Mouse (Mus musculus) CH12.LX (cell line): ENCODE measurements around the gene Pak3.
A peak's percentile ranks its signal among the peaks of the same experiment; 100 is the strongest.

Source experiments
- CHD1 ChIP-seq: IDR thresholded peaks from 2 replicates; pipeline ENCODE4 v1.6.1; 2012; ENCODE audit warnings: low read depth, low read length, improper control_type of control experiment, inconsistent platforms
- CTCF ChIP-seq, 2 experiments: IDR thresholded peaks in 1 of 2; conservative IDR thresholded peaks in 1 of 2; 2 replicates each; pipeline ENCODE4 v1.5.1; 2011 to 2012; ENCODE audit warnings: low read depth in 2 of 2, low read length in 2 of 2, improper control_type of control experiment in 1 of 2, inconsistent platforms in 1 of 2, mild to moderate bottlenecking in 1 of 2, moderate library complexity in 1 of 2
- KAT2A ChIP-seq: IDR thresholded peaks from 2 replicates; pipeline ENCODE4 v1.6.1; 2012; ENCODE audit warnings: low read length, improper control_type of control experiment, inconsistent platforms; ENCODE audit not compliant: insufficient replicate concordance
- POLR2A ChIP-seq: IDR thresholded peaks from 2 replicates; pipeline ENCODE4 v1.6.1; 2011; ENCODE audit warnings: low read depth, mild to moderate bottlenecking, improper control_type of control experiment, low read length
- RCOR1 ChIP-seq: conservative IDR thresholded peaks from 2 replicates; pipeline ENCODE4 v1.6.1; 2012; ENCODE audit warnings: low read depth, mild to moderate bottlenecking, inconsistent platforms, low read length, improper control_type of control experiment
- SMC3 ChIP-seq: IDR thresholded peaks from 2 replicates; pipeline ENCODE4 v1.6.1; 2011; ENCODE audit warnings: low read depth, low read length, improper control_type of control experiment
- TCF12 ChIP-seq: IDR thresholded peaks from 2 replicates; pipeline ENCODE4 v1.6.1; 2014; ENCODE audit warnings: low read depth, mild to moderate bottlenecking, inconsistent platforms, low read length, improper control_type of control experiment
- UBTF ChIP-seq: IDR thresholded peaks from 2 replicates; pipeline ENCODE4 v1.6.1; 2012; ENCODE audit warnings: low read depth, mild to moderate bottlenecking, inconsistent platforms, low read length, improper control_type of control experiment, moderate library complexity
- ZKSCAN1 ChIP-seq: IDR thresholded peaks from 2 replicates; pipeline ENCODE4 v1.6.1; 2012; ENCODE audit warnings: low read depth, inconsistent platforms, low read length, improper control_type of control experiment, borderline replicate concordance
- ZNF384 ChIP-seq: IDR thresholded peaks from 2 replicates; pipeline ENCODE4 v1.6.1; 2012; ENCODE audit warnings: low read depth, low read length, improper control_type of control experiment, inconsistent platforms

DNA sequence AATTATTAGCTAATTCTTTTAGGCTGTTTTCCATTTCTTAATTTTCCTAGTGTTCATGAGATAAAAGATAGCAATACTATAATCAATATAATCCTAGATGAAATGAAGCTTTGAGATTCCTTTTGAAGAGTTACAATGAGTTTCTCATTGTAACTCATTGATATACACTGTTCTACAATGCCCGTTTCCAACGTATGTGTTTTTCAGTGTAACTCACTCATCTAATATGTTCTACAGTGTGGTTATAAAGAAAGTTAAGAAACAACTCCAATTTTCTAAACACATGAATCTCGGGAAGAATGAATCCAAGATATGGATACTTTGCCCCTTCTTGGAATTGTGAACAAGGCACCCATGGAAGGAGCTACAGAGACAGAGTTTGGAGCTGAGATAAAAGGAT, 35.5 kb upstream of the Pak3 start:
- TF ChIP-seq POLR2A (no peak), SMC3 (no peak), CTCF (conservative IDR thresholded peaks at IDR 0.05 in 1 of 2, IDR thresholded peaks at IDR 0.05 in 1 of 2; ENCODE audit: low read depth in 2 of 2, low read length in 2 of 2) (peak in 1 of 2 experiments; percentile 58; a peak in 2 of 4 replicates), ZKSCAN1 (no peak), ZNF384 (no peak), RCOR1 (no peak), UBTF (no peak), CHD1 (no peak), TCF12 (no peak), KAT2A (no peak)
